ENCODE assay signal across 19 mouse cellular contexts in genomic region chr3:143092206-143092605, GRCm38 (mm10).
A peak's percentile ranks its signal among the peaks of the same experiment; 100 is the strongest.
DNase-seq lines count a peak whose midpoint lies in the region; ATAC-seq lines count a peak whose summit lies in the region.
"Had no signal": no experiment of that assay in that cellular context is flagged by ENCODE, and none has a peak within 500 bp of the region (broad histone marks: within the 10 kb centered on the region; RNA-seq: fewer than 3 reads in every experiment).

No protein-coding gene starts in this region.

- intact Hi-C loops in heart, postnatal 25 days (cut with DNase I), result no loop called here
- intact Hi-C loops in heart, postnatal 10 days (cut with DNase I), result no loop called here

- peak overlapping the region; percentile 74; the same call in 1 of the 2 replicates for H3K27ac ChIP-seq in heart, embryonic 10.5 days
- no peak overlapping the region for H3K27ac ChIP-seq in forebrain, embryonic 16.5 days (ENCODE audit: low read length)
- H3K27ac ChIP-seq: gastrocnemius, adult 2 months; hindbrain, embryonic 12.5 days; kidney, postnatal 0 days; layer of hippocampus, adult 2 months; limb, embryonic 13.5 days; stomach, embryonic 15.5 days had no signal

- H3K4me2 ChIP-seq in forebrain, embryonic 16.5 days (ENCODE audit: low read length), result no peak overlapping the region
- H3K4me2 ChIP-seq: hindbrain, embryonic 12.5 days; limb, embryonic 13.5 days; stomach, embryonic 15.5 days had no signal

- peak; percentile 49; the same call in 1 of the 2 replicates for ATAC-seq in forebrain, embryonic 16.5 days
- no peak for ATAC-seq in activated CD4-positive, CD25-positive, alpha-beta regulatory T cell, adult 4 months
- ATAC-seq: intestine, postnatal 0 days; liver, postnatal 0 days had no signal

- DNase-seq in heart, embryonic 10.5 days (ENCODE audit: low spot score), result no peak
- DNase-seq in heart, postnatal 25 days (ENCODE audit: low spot score), result no peak
- DNase-seq in embryo, embryonic 11 days, result peak; percentile 13
- peak; percentile 10 to 21 for DNase-seq in heart, postnatal 10 days
- no peak for DNase-seq in gastrocnemius, postnatal 10 days
- DNase-seq in right cerebral cortex, postnatal 10 days (ENCODE audit: low spot score in 2 of 2), result no peak
- DNase-seq: cerebellum, adult 8-10 months; gastrocnemius, adult 2 months; liver, postnatal 0 days; spleen, adult 18-20 months; thymus, postnatal 25 days had no signal

- peaks cover 23% of the 10 kb centered on the region for H3K4me1 ChIP-seq in heart, embryonic 10.5 days
- H3K4me1 ChIP-seq in forebrain, embryonic 16.5 days (replicated peaks; ENCODE audit: control insufficient read depth, insufficient read depth, low read length), result peaks cover 5% of the 10 kb centered on the region

- H3K9ac ChIP-seq in forebrain, embryonic 16.5 days (replicated peaks; ENCODE audit: low read depth, low read length), result 0 out of 2 replicates have a peak overlapping the region, but pooled peaks have one; percentile 13
- H3K9ac ChIP-seq: hindbrain, embryonic 12.5 days; limb, embryonic 13.5 days; liver, postnatal 0 days; stomach, embryonic 15.5 days had no signal

- no peak overlapping the region for H3K4me3 ChIP-seq in heart, embryonic 10.5 days
- H3K4me3 ChIP-seq in forebrain, embryonic 16.5 days (replicated peaks; ENCODE audit: low read length), result no peak overlapping the region
- H3K4me3 ChIP-seq: gastrocnemius, adult 2 months; hindbrain, embryonic 12.5 days; layer of hippocampus, adult 2 months; limb, embryonic 13.5 days; stomach, embryonic 15.5 days had no signal

- 20% methylated on average over 4 of the region's 4 CpGs for WGBS in heart, embryonic 10.5 days
- WGBS in forebrain, embryonic 16.5 days, result 33% methylated on average over 4 of the region's 4 CpGs

- H3K9me3 ChIP-seq in heart, embryonic 10.5 days, result no peaks in the 10 kb centered on the region
- no peaks in the 10 kb centered on the region for H3K9me3 ChIP-seq in forebrain, embryonic 16.5 days (ENCODE audit: control insufficient read depth, low read length)
- H3K9me3 ChIP-seq: hindbrain, embryonic 12.5 days; limb, embryonic 13.5 days; stomach, embryonic 15.5 days had no signal

- no peaks in the 10 kb centered on the region for H3K36me3 ChIP-seq in heart, embryonic 10.5 days
- H3K36me3 ChIP-seq in forebrain, embryonic 16.5 days (ENCODE audit: control insufficient read depth, insufficient read depth), result no peaks in the 10 kb centered on the region
- H3K36me3 ChIP-seq: hindbrain, embryonic 12.5 days; limb, embryonic 13.5 days; stomach, embryonic 15.5 days had no signal

- no peaks in the 10 kb centered on the region for H3K27me3 ChIP-seq in heart, embryonic 10.5 days (ENCODE audit: insufficient read depth, poor library complexity, severe bottlenecking)
- no peaks in the 10 kb centered on the region for H3K27me3 ChIP-seq in forebrain, embryonic 16.5 days (replicated peaks; ENCODE audit: control insufficient read depth, insufficient read depth, low read length)
- H3K27me3 ChIP-seq: hindbrain, embryonic 12.5 days; limb, embryonic 13.5 days; stomach, embryonic 15.5 days had no signal

Comparison
In these comparisons a context has a peak if more than half of its experiments do, and no peak if none do; other contexts are left out.
1. DNase-seq: peak in embryo, embryonic 11 days (single experiment) and heart, postnatal 10 days (2 of 2); none in heart, embryonic 10.5 days (single experiment), heart, postnatal 25 days (single experiment), gastrocnemius, postnatal 10 days (single experiment) and right cerebral cortex, postnatal 10 days (0 of 2).